Mouse (Mus musculus) thymus, adult 2 months (tissue): Measurements from ENCODE around the gene Cdh3.

Experiments
- CTCF ChIP-seq: fragments of 200-500 bp; IDR thresholded peaks from 2 replicates; pipeline ENCODE4 v1.5.1; 2012; ENCODE audit warnings: mild to moderate bottlenecking, control low read depth, low read length, moderate library complexity, borderline replicate concordance; ENCODE audit not compliant: control insufficient read depth, poor library complexity, insufficient read depth; ENCODE audit errors: extremely low read depth
- POLR2A ChIP-seq: fragments of 200-500 bp; IDR thresholded peaks from 2 replicates; pipeline ENCODE4 v1.6.1; 2012; ENCODE audit warnings: mild to moderate bottlenecking, low read length, control low read depth, moderate library complexity; ENCODE audit not compliant: control insufficient read depth, poor library complexity, insufficient read depth; ENCODE audit errors: extremely low read depth

DNA sequence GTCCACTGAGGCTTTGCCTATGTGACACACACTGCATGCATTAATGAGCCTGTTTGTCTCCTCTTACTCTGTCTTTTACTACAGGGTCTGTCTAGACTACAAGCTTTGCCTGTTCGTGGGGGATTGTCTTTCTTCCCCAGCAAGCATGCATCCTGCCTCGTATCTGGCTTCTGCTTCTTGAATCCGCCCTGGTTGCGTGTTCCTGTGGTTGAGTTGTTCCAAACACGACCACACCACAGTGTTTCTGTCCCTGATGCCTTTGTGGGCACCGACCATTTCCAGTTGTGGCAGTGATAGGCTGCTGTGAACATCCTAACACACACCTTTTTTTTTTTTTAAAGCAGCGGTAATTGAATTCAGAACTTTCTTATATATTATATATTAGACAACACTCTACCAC is 23.0 kb downstream of the Cdh3 start:
- TF ChIP-seq CTCF (no peak), POLR2A (no peak)
